Mouse (Mus musculus) forebrain, embryonic 16.5 days (tissue): ENCODE results near the gene Denr. TPM values are rescaled to one million over a fixed set of nuclear protein-coding genes. Genes with fewer than 3 reads are reported as not detected.

ENCODE experiments used
- ATAC-seq: fragments of 200-750 bp; cut with Nextera tagmentation; 2 replicates; pipeline ENCODE4 v1.8.0; 2017; ENCODE audit warnings: mild to moderate bottlenecking, moderate library complexity
- H3K27ac ChIP-seq: fragments of 300-500 bp; sonication (generic); 2 replicates; pipeline ENCODE4 v1.5.1; 2014; ENCODE audit warnings: low read length, control low read depth
- H3K27me3 ChIP-seq: fragments of 300-500 bp; sonication (generic); replicated peaks from 2 replicates; pipeline ENCODE4 v1.6.1; 2014; ENCODE audit warnings: low read length; ENCODE audit not compliant: control insufficient read depth, insufficient read depth
- H3K36me3 ChIP-seq: fragments of 300-500 bp; sonication (generic); 2 replicates; pipeline ENCODE4 v1.6.1; 2014; ENCODE audit not compliant: control insufficient read depth, insufficient read depth
- H3K4me1 ChIP-seq: fragments of 300-500 bp; sonication (generic); replicated peaks from 2 replicates; pipeline ENCODE4 v1.6.1; 2014; ENCODE audit warnings: low read length; ENCODE audit not compliant: control insufficient read depth, insufficient read depth
- H3K4me2 ChIP-seq: fragments of 300-500 bp; sonication (generic); 2 replicates; pipeline ENCODE4 v1.6.1; 2014; ENCODE audit warnings: mild to moderate bottlenecking, low read length, control low read depth
- H3K4me3 ChIP-seq: fragments of 300-500 bp; sonication (generic); replicated peaks from 2 replicates; pipeline ENCODE4 v1.5.1; 2014; ENCODE audit warnings: mild to moderate bottlenecking, low read length, control low read depth
- H3K9ac ChIP-seq: fragments of 300-500 bp; sonication (generic); replicated peaks from 2 replicates; pipeline ENCODE4 v1.6.1; 2014; ENCODE audit warnings: low read depth, low read length, control low read depth
- H3K9me3 ChIP-seq: fragments of 300-500 bp; sonication (generic); 2 replicates; pipeline ENCODE4 v1.6.1; 2016; ENCODE audit warnings: low read length; ENCODE audit not compliant: control insufficient read depth
- WGBS: fragments of 180-500 bp; shearing (Covaris S2); extraction: QIAGEN DNeasy Blood & Tissue Kit; methylation state at CpG from one replicate; pipeline ENCODE4 v1.1.7; 2014; 5-methylcytosine and 5-hydroxymethylcytosine counted together
- polyA plus RNA-seq: library from polyadenylated mRNA; unstranded; fragments of >200 nt; fragmentation: Nextera tagmentation; extraction: Ambion mirVana; gene quantifications from 2 replicates; pipeline ENCODE4 v1.2.1, GENCODE M21; 2015

Denr gene
- polyA plus RNA-seq, 1 experiment from 2014 or later: 129 TPM

DNA sequence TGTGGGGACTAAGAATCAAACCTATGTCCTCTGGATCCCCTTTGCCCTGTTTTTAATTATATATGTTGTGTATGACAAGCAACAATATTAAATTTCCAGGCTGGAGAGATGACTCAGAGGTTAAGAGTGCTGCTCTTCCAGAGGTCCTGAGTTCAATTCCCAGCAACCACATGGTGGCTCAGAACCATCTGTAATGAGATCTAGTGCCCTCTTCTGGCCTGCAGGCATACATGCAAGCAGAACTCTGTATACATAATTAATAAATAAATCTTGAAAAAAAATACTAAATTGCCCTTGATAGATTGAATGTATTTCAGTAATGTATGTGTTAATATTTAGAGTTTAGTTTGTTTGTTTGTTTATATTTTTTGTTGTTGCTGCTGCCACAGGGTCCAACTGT is 26.0 kb downstream of the Denr start:
- Histone ChIP-seq H3K4me2 (no peak overlapping the region), H3K4me3 (no peak overlapping the region), H3K27ac (no peak overlapping the region), H3K4me1 (peaks cover 8% of the 10 kb centered on the region), H3K36me3 (peaks cover 5% of the 10 kb centered on the region), H3K9ac (no peak overlapping the region), H3K27me3 (no peaks in the 10 kb centered on the region), H3K9me3 (no peaks in the 10 kb centered on the region)
- ATAC-seq: no peak

DNA sequence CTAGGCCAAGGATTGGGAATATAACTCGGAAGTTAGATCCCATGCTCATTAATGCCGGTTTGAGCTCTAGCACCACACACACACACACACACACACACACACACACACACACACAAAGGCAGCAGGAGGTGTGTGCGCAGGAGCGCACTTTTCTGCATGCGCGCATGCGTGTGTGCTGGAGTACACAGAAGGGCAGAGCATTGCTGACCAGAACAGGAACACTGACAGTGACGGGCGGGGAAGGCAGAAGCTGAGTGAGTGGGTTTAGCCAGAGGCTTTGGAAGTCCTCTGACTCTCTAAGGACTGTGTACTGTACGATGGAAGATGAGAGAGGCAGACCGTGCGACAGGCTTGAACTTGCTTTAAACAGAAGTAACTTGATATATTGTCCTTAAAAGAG is 26.6 kb downstream of the Denr start:
- Histone ChIP-seq H3K9me3 (no peaks in the 10 kb centered on the region), H3K4me3 (no peak overlapping the region), H3K27ac (no peak overlapping the region), H3K4me2 (no peak overlapping the region), H3K4me1 (peaks cover 8% of the 10 kb centered on the region), H3K36me3 (no peaks in the 10 kb centered on the region), H3K27me3 (no peaks in the 10 kb centered on the region), H3K9ac (no peak overlapping the region)
- WGBS: 92% methylated on average over 12 of the region's 12 CpGs
- no peak for ATAC-seq

DNA sequence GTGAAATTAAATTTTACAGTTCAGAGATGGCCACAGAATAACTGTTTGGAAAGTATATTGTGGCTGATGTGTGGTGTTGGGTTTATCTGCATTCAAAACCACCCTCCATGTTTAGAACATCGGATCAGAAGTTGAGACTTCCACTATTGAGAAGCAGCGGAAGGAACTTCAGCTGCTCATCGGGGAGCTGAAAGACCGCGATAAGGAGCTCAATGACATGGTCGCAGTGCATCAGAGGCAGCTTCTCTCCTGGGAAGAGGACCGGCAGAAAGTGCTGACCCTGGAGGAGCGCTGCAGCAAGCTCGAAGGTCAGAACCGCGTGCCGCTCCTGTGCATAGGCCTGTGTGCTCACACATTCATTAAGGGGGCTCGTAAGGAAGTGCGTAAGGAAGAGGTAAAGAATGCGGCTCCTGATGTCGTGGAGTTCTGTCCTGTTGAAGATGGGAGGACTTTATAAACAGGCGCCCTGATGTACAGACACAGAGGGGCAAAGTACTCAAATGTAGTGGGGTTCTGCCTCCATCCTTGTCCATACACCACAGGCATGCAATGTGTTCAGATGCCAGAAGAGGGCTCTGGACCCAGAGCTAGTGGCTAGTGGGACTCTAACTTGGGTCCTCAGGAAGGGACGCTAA is 27.1 kb downstream of the Denr start:
- Histone ChIP-seq H3K27me3 (no peaks in the 10 kb centered on the region), H3K4me3 (no peak overlapping the region), H3K36me3 (no peaks in the 10 kb centered on the region), H3K4me2 (no peak overlapping the region), H3K27ac (no peak overlapping the region), H3K4me1 (peaks cover 8% of the 10 kb centered on the region), H3K9me3 (no peaks in the 10 kb centered on the region), H3K9ac (no peak overlapping the region)
- 42% methylated on average over 18 of the region's 18 CpGs for WGBS
- ATAC-seq: no peak

DNA sequence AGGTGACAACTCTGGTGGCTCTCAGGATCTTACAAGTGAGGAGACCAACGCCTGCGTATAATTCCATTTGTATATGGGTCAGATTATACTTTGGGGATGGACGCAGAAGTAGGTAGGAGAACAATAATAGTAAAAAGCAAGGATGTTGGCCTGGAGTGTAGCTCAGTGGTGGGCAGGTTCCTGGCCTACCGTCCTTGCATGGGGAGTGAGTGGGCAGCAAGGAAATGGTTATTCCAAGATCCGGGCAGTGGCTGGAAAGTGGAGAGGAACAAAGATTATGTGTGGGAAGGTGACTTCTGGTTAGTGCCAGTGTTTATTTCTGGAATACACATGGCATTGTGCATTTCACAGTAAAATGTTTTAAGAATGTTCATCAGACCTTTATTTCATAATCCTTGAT is 29.0 kb downstream of the Denr start:
- no peak overlapping the region for H3K9ac ChIP-seq
- H3K9me3 ChIP-seq: no peaks in the 10 kb centered on the region
- WGBS: 93% methylated on average over 5 of the region's 5 CpGs
- H3K27me3 ChIP-seq: no peaks in the 10 kb centered on the region
- no peak for ATAC-seq
- peaks cover 4% of the 10 kb centered on the region for H3K4me1 ChIP-seq
- H3K27ac ChIP-seq: no peak overlapping the region
- no peak overlapping the region for H3K4me2 ChIP-seq
- H3K4me3 ChIP-seq: no peak overlapping the region
- H3K36me3 ChIP-seq: no peaks in the 10 kb centered on the region

DNA sequence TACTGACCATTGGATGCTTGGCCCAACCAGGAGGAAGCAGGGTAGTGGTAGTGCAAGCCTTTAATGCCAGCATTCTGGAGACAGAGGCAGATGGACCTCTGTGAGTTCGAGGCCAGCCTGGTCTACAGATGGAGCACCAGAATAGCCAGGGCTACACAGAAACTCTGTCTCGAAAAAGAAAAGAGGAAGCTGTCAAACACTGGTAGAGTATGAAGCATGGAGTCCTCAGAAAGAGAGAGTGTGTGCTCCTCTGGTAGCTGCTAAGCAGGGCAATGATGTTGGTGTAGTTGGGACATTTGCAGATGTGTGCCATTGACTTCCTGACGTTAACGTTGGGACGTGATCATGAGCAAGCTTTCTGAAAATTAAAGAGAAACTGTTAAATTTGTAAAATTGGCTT is 31.5 kb downstream of the Denr start:
- Histone ChIP-seq H3K27me3 (no peaks in the 10 kb centered on the region), H3K9ac (no peak overlapping the region), H3K4me1 (no peaks in the 10 kb centered on the region), H3K9me3 (no peaks in the 10 kb centered on the region), H3K4me2 (no peak overlapping the region), H3K4me3 (no peak overlapping the region), H3K27ac (no peak overlapping the region), H3K36me3 (no peaks in the 10 kb centered on the region)
- ATAC-seq: no peak
- 95% methylated on average over 5 of the region's 5 CpGs for WGBS

DNA sequence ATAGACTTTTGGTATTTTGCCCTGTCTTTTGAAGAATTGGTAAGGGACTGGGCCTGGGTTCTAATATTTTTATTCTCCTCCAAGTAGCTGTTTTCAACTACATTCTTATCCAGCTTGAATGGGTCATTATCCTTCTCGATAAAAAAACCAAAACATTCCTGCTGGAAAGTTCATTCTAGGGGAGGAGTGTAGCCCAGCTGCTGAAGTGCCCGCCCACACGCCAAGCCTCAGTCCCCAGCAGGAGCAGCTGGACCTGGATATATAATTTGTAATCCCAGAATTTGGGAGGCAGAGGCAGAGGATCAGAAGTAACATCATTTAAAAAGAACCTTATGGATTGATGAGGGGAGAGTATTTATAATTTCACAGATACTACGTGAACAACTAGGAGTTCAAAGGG is 39.6 kb downstream of the Denr start:
- no peak for ATAC-seq
- no peaks in the 10 kb centered on the region for H3K4me1 ChIP-seq
- 59% methylated on average over 4 of the region's 4 CpGs for whole genome bisulfite sequencing

DNA sequence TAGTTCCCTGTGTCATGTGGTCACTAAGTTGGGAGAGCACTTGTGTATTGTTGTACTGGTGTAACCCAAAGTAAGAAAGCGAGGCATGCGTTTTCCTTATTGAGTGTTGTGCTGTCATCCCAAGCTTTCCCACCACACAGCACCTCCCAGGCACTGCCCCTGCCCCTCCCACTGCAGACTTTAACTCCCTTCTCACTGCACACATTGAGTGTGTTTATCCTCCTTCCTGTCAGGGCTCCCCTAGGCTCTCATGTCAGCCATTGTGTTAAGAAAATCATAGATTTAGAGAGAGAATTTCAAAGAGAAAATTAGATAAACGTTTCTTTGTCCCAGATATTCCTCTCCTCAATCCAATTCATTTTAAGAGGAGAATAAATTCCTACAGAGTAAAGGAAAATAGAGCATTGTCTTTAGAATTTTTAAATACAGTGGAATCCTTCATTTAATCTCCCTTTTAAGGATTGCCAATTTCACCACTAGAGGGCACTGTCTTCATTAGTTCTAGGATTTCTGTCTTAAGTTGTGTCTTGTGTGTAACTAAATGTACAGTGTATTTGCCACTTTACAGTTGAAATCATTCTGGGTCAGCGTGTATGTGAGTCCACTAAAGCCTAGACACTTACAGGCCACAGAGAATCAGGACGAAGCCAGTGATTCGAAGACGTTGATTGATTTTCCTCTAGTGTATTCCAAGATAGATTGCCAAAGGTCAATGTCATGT is 40.2 kb downstream of the Denr start:
- no peaks in the 10 kb centered on the region for H3K9me3 ChIP-seq
- no peak overlapping the region for H3K27ac ChIP-seq
- H3K27me3 ChIP-seq: no peaks in the 10 kb centered on the region
- no peaks in the 10 kb centered on the region for H3K36me3 ChIP-seq
- no peaks in the 10 kb centered on the region for H3K4me1 ChIP-seq
- no peak overlapping the region for H3K4me2 ChIP-seq
- no peak overlapping the region for H3K4me3 ChIP-seq
- 50% methylated on average over 7 of the region's 7 CpGs for WGBS
- ATAC-seq: no peak
- no peak overlapping the region for H3K9ac ChIP-seq

More for the DNA sequence above, 39.6 kb downstream of the Denr start:
- H3K4me2 ChIP-seq: no peak overlapping the region
- no peak overlapping the region for H3K9ac ChIP-seq
- no peak overlapping the region for H3K27ac ChIP-seq
- no peaks in the 10 kb centered on the region for H3K9me3 ChIP-seq
- H3K36me3 ChIP-seq: no peaks in the 10 kb centered on the region
- no peaks in the 10 kb centered on the region for H3K27me3 ChIP-seq
- no peak overlapping the region for H3K4me3 ChIP-seq

DNA sequence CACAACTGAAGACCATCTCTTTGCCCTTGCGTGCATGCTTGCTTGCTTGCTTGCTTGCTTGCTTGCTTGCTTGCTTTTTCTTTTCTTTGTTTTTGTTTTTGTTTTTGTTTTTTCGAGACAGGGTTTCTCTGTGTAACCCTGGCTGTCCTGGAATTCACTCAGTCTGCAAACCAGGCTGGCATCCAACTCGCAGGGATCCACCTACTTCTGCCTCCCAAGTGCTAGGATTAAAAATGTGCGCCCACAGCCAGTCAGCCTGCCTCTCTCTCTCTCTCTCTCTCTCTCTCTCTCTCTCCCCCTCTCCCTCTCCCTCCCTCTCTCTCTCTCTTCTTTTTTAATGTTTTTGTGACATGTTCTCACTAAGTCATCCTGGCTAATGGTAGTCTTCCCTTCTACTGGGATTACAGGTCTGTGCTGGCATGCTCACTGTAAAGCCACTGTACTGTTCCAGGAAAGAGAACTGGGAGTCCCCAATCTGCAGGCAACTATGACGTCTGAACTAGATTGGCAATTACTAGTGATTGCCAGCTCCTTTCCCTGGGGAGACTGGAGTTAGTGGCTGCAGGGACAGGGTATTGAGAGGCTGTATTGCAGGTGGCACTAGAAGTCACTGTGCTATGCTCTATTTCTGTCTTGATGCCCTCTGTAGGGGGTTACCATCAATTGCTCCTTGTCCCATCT is 45.5 kb downstream of the Denr start:
- H3K4me3 ChIP-seq: no peak overlapping the region
- no peak overlapping the region for H3K27ac ChIP-seq
- H3K9me3 ChIP-seq: no peaks in the 10 kb centered on the region
- no peaks in the 10 kb centered on the region for H3K4me1 ChIP-seq
- ATAC-seq: no peak
- 56% methylated on average over 5 of the region's 5 CpGs for WGBS
- H3K36me3 ChIP-seq: no peaks in the 10 kb centered on the region
- no peak overlapping the region for H3K4me2 ChIP-seq
- H3K9ac ChIP-seq: no peak overlapping the region
- H3K27me3 ChIP-seq: no peaks in the 10 kb centered on the region

DNA sequence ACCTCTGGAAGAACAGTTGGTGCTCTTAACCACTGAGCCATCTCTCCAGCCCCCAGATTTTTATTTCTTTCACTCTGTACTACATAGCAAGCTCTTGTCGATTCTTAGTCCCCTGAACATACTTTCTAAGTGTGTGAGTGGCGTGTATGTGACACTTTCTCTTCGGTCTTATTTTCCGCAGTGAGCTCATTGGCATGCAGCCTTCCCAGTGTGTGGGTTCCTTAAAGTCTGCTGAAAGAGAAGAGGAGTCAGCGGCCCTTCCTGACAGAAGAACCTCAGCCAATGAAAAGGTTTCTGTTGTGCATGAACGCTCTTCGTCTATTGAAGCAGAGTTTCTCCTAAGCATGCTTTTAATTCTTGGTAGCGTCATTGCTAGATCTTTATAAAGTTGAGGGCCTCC is 50.2 kb downstream of the Denr start:
- Histone ChIP-seq H3K4me3 (no peak overlapping the region), H3K27me3 (no peaks in the 10 kb centered on the region), H3K4me2 (no peak overlapping the region), H3K4me1 (no peaks in the 10 kb centered on the region), H3K9me3 (no peaks in the 10 kb centered on the region), H3K36me3 (no peaks in the 10 kb centered on the region), H3K27ac (no peak overlapping the region), H3K9ac (no peak overlapping the region)
- WGBS: 76% methylated on average over 8 of the region's 8 CpGs
- no peak for ATAC-seq
